Mouse (Mus musculus): ENCODE measurements around the gene Rimklb.

GRCm38 (mm10) chr6:122491557-122491956 is 7.0 kb downstream of the Rimklb start:
- TF ChIP-seq CTCF (IDR thresholded peaks at IDR 0.05; ENCODE audit: control insufficient read depth, insufficient read depth, insufficient read length): no peak
- no peak for TF ChIP-seq MYOD1 (IDR thresholded peaks at IDR 0.05; ENCODE audit: control insufficient read depth, insufficient read length, low read depth)
- no peak for TF ChIP-seq MAX (IDR thresholded peaks at IDR 0.05)
- TF ChIP-seq USF1 (IDR thresholded peaks at IDR 0.05; ENCODE audit: low read depth): peak; percentile 37
- TF ChIP-seq MYOG (IDR thresholded peaks at IDR 0.05; ENCODE audit: control insufficient read depth, extremely low read depth, insufficient read length): no peak
- TF ChIP-seq CEBPB (IDR thresholded peaks at IDR 0.05; ENCODE audit: low read depth): no peak
- no peak for TF ChIP-seq FOSL1 (IDR thresholded peaks at IDR 0.05; ENCODE audit: insufficient read depth, low read length, poor library complexity, severe bottlenecking)
